Mouse (Mus musculus): ENCODE measurements around the gene Lyplal1.
A peak's percentile ranks its signal among the peaks of the same experiment; 100 is the strongest.

Gene Lyplal1

DNA sequence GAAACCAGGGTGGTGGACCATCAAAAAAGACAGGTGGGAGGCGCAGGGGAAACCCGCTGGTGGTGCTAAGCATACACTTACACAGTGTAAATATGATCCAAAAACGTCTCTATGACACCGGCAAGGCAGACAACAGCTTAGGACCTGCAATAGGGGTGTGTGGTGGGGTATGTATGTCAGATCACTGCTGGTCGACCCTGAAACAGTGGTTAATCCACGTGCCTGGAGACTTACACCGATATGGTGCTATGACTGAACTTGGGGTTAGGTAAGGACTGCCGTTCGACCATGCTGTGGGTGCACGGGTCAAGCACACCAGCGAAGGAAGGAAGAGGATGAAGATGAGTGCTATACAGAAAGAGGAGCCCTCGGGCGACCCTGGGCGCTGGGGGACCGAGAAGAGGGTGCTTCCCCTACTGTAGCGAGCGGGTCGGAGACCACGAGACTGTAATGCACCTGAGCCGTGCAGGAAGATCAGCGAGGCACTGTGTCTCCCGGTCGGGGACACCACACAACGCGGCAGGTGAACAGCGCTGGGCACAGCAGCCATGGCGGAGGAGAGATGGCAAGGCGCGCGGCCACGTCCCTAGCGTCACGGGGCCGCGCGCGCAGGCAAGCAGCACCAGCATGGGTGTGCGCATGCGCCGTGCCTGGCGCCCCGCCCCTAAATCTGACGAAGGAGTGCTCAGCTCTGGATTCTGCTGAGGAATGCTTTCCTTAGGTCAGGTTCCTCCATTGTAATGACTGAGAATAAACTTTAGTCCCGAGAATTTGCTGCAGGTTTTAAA lies at the start of gene Lyplal1:
Gene Lyplal1, minus strand, starts transcription at position 610 of the 788 bp plus-strand sequence.
- DNase-seq, result peak; percentile 99

DNA sequence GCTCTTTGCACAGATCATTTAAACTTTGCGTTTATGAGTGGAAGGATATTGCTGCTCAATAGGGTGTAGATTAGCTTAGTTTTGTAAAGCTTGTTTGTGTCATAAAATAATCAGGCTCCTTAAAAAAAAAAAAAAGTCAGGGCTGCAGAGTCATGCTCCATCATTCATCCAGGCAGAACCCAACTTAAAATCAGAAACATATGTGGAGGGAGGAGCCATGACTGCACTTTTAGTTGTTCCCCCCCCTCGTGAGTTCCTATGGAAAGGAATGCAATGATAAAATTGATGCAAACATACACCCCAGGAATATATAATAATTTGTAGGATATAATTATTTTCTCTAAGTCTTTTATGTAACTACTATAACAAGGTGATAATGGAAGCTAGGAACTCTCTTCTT lies 46.5 kb upstream of the Lyplal1 start:
- DNase-seq, result peak; percentile 13

DNA sequence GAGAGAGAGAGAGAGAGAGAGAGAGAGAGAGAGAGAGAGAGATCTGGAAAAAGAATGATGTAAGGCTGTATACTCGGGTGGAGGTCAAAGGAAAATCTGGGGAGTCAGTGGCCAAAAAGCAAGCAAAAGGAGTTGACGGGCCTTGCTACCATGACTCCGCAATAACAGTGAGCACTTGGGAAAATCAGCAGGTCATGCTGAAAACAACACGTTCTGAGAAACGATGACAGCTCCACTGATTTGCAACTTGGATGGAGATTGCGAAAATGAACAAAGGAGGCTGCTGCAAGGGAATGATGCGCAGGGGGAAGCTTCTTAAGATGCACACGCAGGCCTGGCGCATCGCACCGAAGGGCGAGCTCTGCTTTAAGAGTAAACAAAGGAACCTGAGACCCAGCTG lies 46.1 kb upstream of the Lyplal1 start:
- peak; percentile 97 for DNase-seq

DNA sequence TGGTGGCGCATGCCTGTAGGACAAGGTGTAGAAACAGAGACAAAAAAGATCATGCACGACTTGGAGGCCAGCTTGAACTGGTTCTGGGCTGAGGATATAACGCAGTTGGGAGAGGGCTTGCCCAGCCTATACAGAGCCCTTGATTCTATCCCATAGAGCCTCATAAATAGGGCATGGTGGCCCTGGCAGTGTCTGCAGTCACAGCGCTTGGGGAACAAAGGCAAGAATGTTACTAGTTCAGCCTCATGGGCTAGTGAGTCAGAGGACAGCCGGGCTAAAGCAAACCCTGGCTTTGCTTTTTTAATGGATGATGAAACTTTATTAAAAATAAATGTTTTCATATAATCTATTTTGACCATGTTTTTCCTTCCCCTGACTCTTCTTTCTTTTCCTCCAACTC lies 33.3 kb upstream of the Lyplal1 start:
- peak; percentile 70 for DNase-seq

DNA sequence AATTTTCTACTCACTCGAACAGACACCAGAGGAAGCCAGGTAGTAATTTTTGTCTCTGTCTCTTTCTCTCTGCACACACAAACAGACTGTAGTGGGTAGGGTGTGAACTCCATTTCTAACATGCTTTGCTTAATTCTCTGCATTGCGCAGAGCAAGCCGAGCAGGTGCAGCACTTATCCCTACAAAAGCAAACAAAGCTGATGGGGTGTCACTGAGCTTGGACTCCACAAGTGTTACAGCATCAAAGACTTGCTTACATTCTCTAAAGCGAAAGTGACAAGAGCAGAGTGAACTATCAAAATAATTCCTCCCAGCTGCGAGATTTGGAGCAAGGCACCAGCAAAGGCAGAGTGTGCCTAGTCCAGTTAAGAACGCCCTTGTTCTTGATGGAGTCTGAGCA lies 28.3 kb upstream of the Lyplal1 start:
- DNase-seq, result peak; percentile 87

DNA sequence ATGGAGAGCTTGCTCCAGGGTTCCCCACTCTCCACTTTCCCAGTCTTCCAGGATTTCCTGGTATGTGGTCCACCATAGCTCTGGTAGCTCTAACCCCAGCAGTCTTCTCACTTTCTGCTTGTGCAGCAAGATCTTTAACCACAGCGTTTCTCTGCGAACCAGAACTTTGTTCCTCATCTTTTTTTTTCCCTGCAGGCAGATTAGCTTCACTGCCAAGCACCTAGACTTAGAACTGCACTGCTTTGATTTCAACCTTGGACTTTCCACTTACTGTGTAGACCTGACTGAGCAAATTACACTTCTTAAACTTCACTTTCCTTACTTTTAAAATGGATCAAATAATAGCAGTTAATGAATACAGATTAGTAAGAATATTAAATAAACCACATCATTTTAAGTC lies 23.1 kb upstream of the Lyplal1 start:
- DNase-seq, result peak; percentile 28

DNA sequence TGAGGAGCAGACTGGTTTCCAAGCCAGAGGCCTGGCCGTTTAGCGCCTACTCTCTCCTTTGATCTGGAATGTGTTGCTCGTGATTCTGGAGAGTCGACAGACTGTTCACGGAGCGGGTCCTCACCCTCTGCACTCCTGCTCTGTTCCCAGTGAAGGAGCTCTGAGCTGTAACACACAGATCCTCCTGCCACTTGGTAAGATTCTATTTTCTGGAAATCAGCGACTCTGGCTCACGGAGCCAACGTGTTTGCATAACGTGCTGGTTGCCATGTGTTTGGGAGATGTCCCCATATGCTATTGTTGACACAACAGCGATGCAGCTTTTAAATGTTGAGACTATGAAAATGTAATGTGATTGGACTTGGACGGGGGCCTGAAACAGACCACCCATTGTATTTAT lies 20.8 kb upstream of the Lyplal1 start:
- peak; percentile 83 for DNase-seq

DNA sequence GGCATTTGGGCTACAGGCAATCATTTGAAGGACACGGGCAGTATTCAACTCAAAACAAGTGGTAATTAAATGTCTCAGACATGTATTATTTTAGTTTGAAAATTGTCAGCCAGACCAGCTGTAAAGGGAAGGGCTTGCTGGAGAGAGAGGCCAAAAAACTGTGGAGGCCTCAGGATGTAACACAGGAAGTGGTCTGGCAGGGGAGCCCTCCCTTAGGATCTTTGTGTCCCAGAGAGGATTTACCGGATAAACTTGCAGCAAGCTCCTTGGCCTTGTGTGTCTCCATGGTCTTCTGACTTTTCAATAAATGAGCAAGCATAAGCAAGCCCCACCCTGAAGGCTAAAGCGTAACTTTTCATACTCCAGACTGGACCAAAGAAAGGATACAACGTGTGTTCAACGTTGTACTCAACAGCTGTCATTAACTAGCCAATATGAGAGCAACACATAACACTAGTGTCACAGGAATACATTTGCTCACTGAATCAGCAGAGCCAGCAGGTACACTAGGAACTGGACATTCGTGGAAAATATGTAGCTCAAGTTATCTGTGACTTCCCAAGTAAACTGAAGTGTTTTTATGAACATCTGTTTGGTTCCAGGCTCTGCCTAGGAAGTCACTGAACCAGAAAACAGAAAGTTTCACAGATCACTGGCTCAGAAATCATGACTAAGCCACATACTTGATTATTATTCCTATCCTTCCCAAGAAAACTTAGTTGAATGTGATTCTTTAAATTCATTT lies 19.7 kb upstream of the Lyplal1 start:
- peak; percentile 98 for DNase-seq

DNA sequence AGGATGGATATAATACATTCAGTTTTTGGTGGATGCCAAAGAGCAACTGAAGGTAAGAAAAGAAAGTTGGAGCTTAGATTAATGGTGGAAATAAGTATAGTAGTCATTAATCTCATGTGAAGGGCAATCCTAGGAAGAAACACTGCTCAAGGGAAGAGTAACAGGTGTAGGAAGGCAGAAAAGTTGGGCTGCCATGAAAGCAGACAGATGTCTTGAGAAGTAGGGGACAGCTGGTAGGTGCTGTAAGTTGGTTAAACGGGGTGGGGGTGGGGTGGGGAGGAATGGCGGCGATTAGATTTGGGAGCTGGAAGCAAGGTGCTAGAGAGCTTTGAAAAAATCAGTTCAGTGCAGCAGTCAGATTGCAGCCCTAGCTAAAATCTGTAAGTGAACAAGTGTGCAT lies 14.4 kb upstream of the Lyplal1 start:
- no peak for DNase-seq

DNA sequence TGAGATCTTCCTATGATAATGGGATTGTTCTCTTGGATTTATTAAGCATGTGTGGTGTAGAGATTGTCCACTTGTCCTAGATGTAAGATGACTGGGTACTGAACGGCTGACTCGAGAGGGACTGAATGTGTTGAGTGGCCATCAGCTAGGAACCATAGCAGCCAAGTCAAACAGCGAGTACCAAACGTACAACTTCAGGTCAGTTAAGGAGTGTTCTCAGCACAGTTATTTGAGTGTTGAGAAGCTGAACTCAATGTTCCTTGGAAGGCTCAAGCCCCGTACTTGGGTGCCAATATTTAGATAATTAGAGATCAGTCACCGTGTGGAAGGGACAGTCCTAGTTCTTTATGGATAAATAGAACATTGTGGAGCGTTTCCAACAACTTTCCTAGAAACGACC lies 11.8 kb upstream of the Lyplal1 start:
- DNase-seq, result no peak

DNA sequence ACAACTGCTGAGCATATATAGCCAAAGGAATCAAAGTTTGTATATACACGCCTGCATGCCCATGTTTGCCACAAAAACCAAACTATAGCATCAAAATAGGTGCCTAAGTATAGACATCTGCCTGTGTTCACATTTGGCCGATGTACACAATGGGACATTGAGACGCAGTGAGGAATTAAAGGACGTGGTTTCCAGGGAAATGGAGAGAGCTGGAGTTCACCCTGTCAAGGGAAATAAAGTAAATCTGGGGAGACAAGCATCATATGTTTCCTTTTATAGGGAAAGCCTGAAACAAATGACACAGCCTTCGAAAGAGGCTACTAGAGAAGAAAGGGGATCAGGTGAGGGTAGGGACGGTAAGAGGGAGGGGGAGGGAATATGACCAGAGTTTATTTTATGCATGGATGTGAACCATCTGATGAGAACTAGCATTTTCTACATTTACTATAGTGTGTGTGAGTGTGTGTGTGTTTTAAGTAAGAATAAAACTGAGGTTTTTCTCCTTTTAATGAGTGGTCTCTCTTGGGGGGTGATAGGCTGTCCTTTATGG lies 9.3 kb upstream of the Lyplal1 start:
- DNase-seq, result no peak

DNA sequence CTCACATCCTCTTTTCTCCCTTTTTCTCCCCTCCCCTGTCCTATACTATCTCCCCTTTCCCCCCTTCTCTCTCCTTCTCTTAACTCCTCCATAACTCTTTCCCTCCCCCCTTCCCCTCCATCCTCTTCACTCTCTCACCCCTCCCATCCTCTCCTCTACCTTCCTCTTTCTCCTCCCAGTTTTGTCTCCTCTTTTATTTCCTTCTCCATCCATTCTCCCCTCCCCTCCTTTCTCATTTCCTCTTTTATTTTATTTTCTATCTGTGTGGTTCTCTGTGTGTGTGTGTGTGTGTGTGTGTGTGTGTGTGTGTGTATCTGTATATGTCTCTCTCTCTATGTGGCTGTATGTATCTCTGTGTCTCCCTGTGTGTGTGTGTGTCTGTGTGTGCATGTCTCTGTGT lies 6.6 kb upstream of the Lyplal1 start:
- DNase-seq, result no peak

DNA sequence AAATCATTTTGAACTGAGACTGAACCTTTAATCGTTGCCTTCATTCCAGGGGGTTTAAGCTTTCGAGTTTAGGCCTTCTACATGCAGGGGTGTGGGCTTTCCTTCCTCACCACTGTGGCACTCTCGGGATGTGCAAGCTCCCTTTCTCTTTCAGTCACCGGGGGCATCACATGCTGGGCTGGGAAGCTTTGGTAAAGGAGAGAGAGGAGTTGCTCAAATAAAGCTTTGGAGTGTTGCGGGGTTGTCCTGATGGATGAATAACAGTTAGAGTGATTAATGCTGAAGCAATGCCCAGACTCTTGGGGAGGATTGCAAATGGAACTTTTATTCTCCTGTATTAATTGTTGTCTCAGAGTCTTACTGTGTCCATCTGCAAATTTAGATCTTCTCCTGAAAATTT lies 2.7 kb upstream of the Lyplal1 start:
- no peak for DNase-seq

DNA sequence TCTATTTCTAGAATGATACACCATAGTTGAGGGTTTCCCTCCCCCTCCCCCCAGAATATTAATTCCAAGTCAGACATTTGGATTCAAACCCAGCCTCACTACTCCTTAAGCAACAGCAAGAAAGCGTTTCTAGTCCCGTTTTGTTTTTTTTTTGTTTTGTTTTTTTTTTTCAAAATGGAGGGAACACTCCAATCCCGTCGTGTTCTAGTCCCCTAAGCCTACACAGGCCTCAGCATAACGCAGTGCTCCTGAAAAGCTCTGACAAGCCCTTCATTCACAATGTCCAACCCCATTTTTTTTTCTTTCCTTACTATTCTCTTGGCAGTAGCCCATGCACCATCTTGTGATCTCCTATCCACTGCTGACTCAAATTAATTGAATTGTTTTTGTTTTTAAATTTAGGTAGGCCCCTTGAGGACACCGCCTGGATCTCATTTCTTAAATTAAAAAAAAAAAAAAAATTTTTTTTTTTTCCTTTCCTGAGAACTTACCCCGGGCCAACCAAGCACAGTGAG lies 967 bp downstream of the Lyplal1 start:
- no peak for DNase-seq

DNA sequence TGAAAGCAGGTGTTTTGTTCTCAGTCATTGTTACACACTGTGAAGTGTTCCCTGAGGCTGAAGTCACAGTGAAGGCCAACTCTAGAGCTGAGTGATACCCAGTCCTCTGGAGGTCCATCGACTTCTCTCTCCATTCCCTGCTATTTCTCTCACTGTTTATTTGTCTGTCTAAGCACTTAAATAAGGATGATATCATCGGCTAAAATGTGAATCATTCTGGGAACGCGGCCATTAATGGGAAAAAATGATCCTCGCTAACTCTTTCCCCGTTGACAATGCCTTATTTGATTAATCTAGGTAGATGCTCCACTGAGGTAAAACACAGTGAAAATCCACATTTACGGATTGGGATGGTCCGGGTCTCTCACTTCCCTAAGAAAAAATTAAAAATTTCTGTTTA lies 14.8 kb downstream of the Lyplal1 start:
- no peak for DNase-seq

DNA sequence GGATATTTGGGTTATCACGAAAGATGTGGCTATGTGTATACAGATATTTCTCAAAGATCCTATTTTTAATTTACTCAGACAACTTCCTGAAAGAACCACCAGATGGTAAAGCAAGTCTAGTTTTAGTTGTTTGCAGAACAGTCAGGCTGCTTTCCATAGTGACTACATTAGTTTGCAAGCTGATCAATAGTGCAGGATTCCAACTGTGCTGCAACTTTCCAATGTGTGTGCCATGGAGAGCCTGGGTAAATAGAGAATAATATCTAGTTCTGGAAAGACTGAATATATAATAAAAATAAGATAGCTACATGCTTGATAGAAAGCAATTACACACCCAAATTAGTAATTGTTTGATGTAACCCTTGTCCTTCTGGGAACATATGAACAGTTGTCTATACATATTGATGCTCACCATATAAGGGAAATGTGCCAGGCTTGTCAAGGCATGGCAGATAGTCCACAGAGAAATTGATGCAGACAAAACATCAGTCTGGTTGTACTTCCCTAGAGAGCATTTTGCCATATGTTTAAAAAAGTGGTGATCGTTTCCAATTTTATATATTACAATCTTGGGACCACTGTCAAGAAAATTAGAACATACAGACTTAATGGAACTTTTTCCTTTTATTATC lies 50.7 kb downstream of the Lyplal1 start:
- DNase-seq, result no peak

DNA sequence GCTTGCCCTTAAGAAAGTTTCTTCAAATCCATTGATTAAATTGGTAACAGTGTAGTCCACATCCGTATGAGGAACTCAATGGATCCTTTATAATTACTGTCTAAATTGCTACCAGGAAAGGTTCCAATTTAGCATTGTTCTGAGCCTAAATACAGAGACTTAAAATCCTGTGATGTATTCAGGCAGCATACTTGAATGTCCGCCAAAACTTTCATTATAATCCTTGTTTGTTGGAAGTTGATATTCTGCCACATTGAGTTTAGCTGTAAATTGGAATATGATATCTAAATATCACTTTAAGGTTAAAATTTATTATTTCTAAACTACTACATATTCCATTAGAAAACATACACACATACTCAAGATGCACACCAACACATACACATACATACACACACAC lies 57.1 kb downstream of the Lyplal1 start:
- no peak for DNase-seq

DNA sequence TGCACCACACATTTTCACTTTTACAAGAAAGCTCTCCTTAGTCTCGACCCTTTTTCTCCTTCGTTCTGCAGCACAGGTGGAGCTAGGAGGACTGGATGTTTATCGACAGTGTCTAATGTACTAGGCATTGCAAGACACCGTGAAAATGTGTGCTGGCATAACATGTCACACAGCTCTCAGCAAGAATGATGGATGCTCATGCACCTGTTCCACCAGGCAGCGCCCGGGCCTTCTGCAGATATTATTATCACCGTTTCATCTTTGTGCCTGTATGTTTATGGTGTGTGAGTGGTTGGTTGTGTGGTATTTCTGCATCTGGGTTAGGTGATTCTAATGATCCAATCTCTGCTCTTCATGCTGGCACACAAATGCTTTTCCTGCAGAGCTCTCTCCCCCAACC lies 62.9 kb downstream of the Lyplal1 start:
- DNase-seq, result no peak

DNA sequence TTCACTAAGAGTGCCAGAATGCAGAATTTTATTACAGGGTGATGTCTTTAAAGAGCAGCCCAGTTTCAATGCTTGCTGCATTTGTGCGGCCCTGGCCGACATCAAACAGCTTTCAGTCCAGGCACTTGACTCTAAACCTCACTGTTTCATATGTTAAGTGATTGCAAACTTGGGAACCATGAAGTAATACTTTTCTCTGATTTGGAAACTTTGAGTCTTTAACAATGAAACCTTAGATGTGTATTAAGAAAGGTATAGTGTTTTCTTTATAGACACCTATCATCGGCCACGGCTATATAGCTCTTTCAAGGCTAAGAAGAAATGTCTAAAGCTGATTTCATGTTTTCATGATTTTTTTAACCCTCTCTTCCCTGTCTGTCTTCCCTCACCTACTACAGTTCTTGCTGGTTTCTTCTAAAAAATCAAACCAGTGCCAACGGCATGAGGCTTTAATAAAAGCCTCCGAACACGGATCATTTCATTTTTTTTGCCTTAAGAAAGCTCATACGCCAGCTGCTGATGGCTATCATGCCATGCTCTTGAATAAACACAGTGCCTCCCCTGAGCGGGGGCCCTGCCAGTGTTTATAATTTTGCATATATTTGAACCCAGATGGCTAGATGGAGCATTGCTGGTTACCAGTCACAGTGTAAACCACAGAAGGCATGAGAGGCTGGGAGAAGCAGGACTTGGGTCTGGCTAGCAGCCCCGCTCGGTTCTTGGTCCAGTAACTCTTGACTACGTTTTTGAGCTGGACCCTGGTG lies 63.6 kb downstream of the Lyplal1 start:
- no peak for DNase-seq

DNA sequence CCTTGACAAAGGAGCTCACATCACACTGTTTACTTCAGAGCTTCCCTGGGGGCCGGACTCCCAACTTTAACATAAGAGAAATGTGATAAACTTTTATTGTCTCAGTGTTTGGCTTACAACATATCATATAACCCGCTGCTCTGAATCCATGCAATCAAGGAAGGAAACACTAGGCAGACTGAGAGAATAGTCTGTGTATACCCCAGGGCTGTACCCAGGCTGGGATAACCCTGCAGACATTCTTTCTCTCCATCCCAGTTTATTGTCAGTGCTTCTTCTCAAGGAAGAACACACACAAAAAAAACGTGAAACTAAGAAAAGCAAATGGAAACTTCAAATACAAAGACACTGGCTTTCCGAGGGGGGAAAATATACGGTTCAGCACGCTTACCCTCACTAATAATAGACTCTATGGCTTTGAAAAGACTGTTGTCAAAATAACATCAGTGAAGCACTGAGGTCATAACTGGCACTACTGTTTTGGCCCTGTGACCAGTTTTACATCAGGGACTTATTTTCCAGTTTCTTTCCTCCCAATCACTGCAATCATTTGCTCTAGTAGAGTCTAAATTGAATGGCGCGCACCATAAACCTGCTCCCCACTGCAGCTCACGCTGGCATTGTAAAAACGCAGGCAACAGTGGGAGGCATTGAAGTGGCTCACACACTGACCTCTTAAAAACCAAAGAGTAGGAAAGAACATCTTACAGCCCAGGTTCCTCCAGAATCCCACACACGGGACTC lies 73.2 kb downstream of the Lyplal1 start:
- DNase-seq, result no peak

DNA sequence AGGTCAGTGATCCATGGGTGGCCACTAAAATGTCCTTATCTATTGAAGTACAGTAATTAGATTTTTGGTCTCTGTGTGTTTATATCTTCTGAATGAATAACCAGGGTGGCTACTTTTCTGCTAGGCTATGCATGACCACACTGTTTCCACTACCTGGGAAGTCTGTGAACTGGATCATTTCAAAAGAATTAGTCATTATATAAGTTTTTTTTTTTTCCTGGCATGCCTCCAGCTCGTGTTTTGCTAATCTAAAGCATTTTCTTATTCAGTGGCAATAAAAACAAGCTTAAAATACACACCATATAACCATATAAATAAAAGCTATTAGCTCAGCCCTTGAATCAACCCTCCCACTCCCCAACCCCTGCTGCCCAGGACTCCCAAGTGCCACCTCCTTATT lies 75.3 kb downstream of the Lyplal1 start:
- DNase-seq, result no peak

All from heart, adult 11 months (tissue).